Mouse (Mus musculus): ENCODE data around the gene Ccr9.
"Not testable (repeated sequence)": the region's sequence is repeated elsewhere in the genome, so short reads cannot be mapped to it uniquely, and the experiment has no call there.

Ccr9 gene

DNA sequence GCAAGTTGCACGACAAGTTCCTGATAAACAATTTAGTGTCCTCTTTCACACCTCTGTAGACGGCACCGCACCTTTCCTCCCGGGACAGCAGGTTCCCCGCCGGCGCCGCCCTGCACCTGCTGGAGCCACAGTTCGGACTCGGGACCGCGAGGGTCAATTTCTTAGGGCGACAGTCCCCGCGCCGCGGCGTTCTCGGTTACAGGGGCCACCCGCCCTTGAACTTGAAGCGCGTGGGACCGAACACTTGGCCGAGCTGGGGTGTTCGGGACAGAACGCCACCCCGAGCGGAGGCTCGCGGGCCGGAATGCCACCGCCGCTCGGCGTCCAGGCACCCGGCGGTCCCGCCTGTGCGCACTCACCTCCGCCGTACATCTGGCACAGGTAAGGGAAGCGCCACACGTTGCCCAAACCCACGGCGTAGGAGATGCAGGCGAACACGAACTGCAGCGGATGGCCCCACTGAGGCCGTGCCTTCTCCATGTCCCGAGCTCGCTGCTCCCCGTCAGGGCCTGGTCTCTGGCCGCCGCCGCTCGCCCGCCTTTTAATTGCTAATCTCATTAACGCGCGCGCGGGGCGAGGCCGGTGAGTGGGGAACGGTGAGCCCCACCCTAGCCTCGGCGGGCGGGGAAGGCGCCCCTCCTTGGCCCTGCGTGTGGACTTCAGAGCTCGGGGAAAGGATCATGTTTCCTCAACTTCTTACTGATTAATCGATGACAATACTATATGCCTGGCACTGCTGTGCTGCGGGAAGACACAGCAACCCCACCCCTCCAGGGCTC is at the start of gene Ccr9, which contains the start of gene Slc6a20a:
Gene Ccr9, plus strand, starts transcription at position 113 of the 779 bp plus-strand sequence.
Gene Slc6a20a, minus strand, starts transcription at position 559 of the 779 bp plus-strand sequence.
- peak; percentile 70 for DNase-seq (ENCODE audit: low read depth, low spot score)

GRCm38 (mm10) chr9:123631666-123632065 is 46.6 kb upstream of the Ccr9 start:
- no peak for DNase-seq (ENCODE audit: low read depth, low spot score)

- no peak for DNase-seq (ENCODE audit: low read depth, low spot score)
Measured at GRCm38 (mm10) chr9:123632281-123632680, 46.0 kb upstream of the Ccr9 start, which contains the start of gene Slc6a20b. Gene Slc6a20b (minus strand): TSS chr9:123632565.

- DNase-seq (ENCODE audit: low read depth, low spot score) = no peak
Measured at GRCm38 (mm10) chr9:123632993-123633392, 45.2 kb upstream of the Ccr9 start.

GRCm38 (mm10) chr9:123636771-123637170 is 41.5 kb upstream of the Ccr9 start:
- no peak for DNase-seq (ENCODE audit: low read depth, low spot score)

GRCm38 (mm10) chr9:123638231-123638630 is 40.0 kb upstream of the Ccr9 start:
- no peak for DNase-seq (ENCODE audit: low read depth, low spot score)

DNA sequence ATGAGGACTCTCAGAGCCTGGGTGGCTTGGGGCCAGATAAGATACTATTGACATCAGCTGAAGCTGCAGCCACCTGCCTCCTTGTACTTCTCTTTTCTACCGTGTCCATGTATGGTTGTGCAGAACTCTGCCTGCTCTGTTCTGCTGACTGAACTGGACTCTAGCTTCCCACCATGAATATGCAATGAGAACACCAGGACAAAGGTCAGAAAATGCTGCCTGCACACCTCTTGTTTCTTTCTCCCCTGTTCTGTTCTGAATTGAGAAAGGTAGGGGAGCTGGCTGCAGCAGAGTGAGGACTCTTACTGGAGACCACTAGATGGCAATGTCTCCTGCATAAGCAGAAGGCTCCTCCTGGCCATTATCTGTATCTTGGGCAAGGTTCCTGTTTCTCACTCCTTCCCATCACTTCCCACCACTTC is 39.6 kb upstream of the Ccr9 start:
- DNase-seq (ENCODE audit: low read depth, low spot score) = peak; percentile 42

- DNase-seq (ENCODE audit: low read depth, low spot score) = no peak
Measured at GRCm38 (mm10) chr9:123640106-123640505, 38.1 kb upstream of the Ccr9 start.

DNA sequence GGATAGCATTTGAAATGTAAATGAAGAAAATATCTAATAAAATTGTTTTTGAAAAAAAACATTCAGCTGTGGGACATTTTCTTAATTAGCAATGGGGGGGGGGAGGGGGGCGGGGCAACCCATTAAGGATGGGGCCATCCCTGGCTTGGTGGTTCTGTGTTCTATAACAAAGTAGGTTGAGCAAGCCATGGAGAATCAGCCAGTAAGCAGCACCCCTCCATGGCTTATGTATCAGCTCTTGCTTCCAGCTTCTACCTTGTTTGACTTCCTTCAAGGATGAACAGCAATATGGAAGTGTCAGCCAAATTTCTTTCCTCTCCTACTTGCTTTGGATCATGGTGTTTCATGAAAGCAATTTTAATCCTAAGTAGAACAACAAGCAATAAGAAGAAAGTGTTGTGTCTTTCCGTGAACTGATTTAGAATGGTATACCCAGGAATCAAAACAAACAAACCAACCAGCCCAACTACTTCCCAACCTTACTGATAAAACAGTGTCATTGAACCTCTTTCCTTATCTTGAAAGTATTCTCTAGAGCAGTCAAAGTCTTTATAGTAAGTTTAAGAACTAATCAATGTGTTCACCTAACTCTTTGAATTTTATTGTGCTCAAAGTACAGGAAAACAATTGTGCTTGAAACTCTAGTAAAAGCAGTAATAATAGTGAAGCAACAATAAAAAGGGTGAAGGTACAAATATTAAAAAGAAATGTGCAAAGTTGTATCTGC is 28.3 kb upstream of the Ccr9 start:
- DNase-seq (ENCODE audit: low read depth, low spot score) = no peak

DNA sequence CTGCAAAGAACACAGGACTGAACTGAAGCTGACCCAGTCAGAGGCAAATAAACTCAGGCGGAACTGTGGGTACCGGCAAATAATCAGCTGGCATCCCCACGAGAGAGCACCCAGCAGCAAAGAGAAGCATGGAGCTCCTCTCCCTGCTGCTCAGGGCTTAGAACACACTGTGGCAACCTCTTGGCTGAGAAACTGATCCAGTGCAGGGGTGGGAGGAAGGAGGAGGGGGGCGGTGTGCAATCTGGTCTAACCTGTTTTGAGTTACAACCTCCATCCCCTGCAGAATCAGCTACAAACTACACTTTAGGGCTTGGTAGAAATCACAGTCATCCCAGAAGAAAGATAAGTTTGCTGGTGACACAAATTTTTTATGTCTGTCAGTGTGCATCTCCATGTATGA is 26.9 kb upstream of the Ccr9 start:
- DNase-seq (ENCODE audit: low read depth, low spot score) = no peak

GRCm38 (mm10) chr9:123657457-123657856 is 20.8 kb upstream of the Ccr9 start:
- no peak for DNase-seq (ENCODE audit: low read depth, low spot score)

GRCm38 (mm10) chr9:123658981-123659380 is 19.3 kb upstream of the Ccr9 start:
- DNase-seq (ENCODE audit: low read depth, low spot score) = no peak

GRCm38 (mm10) chr9:123659986-123660676 is 18.1 kb upstream of the Ccr9 start:
- not testable (repeated sequence) for DNase-seq (ENCODE audit: low read depth, low spot score)

GRCm38 (mm10) chr9:123665645-123666044 is 12.6 kb upstream of the Ccr9 start:
- no peak for DNase-seq (ENCODE audit: low read depth, low spot score)

- peak; percentile 18 for DNase-seq (ENCODE audit: low read depth, low spot score)
Measured at GRCm38 (mm10) chr9:123679198-123679597, 959 bp downstream of the Ccr9 start.

DNA sequence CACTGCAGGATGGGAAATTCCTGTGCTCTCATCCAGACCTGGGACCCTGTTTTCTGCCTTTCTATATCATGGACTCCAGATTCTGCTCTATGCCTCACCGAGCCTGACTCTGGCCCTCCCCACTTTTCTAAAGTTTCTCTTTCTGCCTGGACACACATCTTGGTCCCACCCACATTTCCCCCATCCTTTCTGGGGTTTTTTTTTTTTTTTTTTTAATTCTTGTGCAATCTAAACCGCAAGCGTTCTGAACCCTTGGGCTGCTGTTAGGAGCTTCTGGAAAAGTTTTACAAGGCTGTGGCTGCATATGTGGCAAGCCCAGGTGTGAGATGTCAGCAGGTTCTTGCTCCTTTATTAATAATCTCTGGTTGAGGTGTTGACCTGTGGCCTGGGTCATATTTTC is 5.5 kb downstream of the Ccr9 start:
- no peak for DNase-seq (ENCODE audit: low read depth, low spot score)

GRCm38 (mm10) chr9:123686206-123686605 is 8.0 kb downstream of the Ccr9 start:
- no peak for DNase-seq (ENCODE audit: low read depth, low spot score)

- DNase-seq (ENCODE audit: low read depth, low spot score) = no peak
Measured at GRCm38 (mm10) chr9:123688227-123688626, 10.0 kb downstream of the Ccr9 start.

- DNase-seq (ENCODE audit: low read depth, low spot score) = no peak
Measured at GRCm38 (mm10) chr9:123695634-123696302, 17.5 kb downstream of the Ccr9 start.

- no peak for DNase-seq (ENCODE audit: low read depth, low spot score)
Measured at GRCm38 (mm10) chr9:123701822-123702221, 23.6 kb downstream of the Ccr9 start.

DNA sequence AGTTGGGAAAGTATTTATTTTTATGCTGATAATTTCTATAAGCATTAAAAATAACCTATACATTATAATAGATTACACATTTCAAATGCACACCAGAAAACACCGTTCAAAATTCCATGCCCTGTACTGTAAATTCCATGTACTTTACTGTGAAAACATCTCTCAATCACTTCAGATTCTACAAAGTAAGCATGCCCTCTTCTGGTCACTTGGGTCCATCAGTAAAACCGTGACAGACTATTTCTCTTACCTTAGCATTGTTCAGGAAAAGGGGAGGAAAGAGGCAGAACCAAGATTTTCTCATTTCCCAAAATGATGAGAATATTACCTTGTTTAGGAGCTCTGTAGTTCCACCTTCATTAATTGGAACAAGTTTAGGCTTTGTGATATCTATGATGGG is 31.0 kb downstream of the Ccr9 start:
- DNase-seq (ENCODE audit: low read depth, low spot score) = no peak

DNA sequence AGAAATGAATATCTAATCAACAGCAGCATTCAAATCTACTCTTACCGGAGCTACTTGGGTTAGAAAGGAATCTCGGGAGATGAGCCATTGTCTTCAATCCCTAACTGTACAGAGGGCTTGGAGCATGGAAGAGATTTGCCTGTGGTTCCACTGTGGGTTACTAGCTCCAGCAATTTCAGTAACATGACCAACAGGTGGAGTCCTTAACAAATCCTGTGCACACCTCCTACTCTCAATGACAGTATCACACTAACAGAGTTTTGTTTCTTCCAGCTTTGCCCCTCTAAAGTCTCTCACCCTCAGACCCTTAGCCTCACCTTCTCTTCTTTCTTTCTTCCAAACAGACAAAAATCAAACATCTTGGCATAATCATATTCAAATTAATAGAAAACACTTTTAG is 34.9 kb downstream of the Ccr9 start:
- peak; percentile 5 for DNase-seq (ENCODE audit: low read depth, low spot score)

Data from ZHBTc4 (cell line).